20 mouse cellular contexts compared by ENCODE assay signal in genomic region chr10:97402524-97402923, GRCm38 (mm10).
DNase-seq lines count a peak whose midpoint lies in the region; ATAC-seq lines count a peak whose summit lies in the region.
"Had no signal": no experiment of that assay in that cellular context is flagged by ENCODE, and none has a peak within 500 bp of the region (broad histone marks: within the 10 kb centered on the region; RNA-seq: fewer than 3 reads in every experiment).

No protein-coding gene starts in this region.

- intact Hi-C loops in left cerebral cortex, postnatal 14 days (cut with DNase I), result no loop called here

- no peaks in the 10 kb centered on the region for H3K9me3 ChIP-seq in intestine, embryonic 16.5 days (ENCODE audit: control insufficient read depth, low read length)
- H3K9me3 ChIP-seq in stomach, embryonic 15.5 days, result no peaks in the 10 kb centered on the region
- H3K9me3 ChIP-seq: embryonic facial prominence, embryonic 10.5 days; forebrain, embryonic 13.5 days; heart, embryonic 13.5 days; hindbrain, embryonic 15.5 days had no signal

- no peak overlapping the region for H3K4me2 ChIP-seq in intestine, embryonic 16.5 days (ENCODE audit: low read depth, low read length)
- no peak overlapping the region for H3K4me2 ChIP-seq in stomach, embryonic 15.5 days
- H3K4me2 ChIP-seq: forebrain, embryonic 13.5 days; heart, embryonic 13.5 days; hindbrain, embryonic 15.5 days had no signal

- H3K36me3 ChIP-seq in intestine, embryonic 16.5 days (ENCODE audit: control insufficient read depth, insufficient read depth, low read length), result no peaks in the 10 kb centered on the region
- H3K36me3 ChIP-seq in stomach, embryonic 15.5 days, result no peaks in the 10 kb centered on the region
- H3K36me3 ChIP-seq: embryonic facial prominence, embryonic 10.5 days; heart, embryonic 13.5 days; hindbrain, embryonic 15.5 days had no signal

- WGBS in intestine, embryonic 16.5 days, result 80% methylated on average over 2 of the region's 2 CpGs
- 84% methylated on average over 2 of the region's 2 CpGs for WGBS in stomach, embryonic 15.5 days

- peak; percentile 56; the same call in 1 of the 2 replicates for ATAC-seq in common myeloid progenitor, adult 5-6 weeks (replicated peaks; ENCODE audit: low read depth, poor library complexity, severe bottlenecking)
- no peak for ATAC-seq in intestine, embryonic 16.5 days
- no peak for ATAC-seq in stomach, embryonic 15.5 days (ENCODE audit: insufficient read depth, low FRiP score, low read depth)
- ATAC-seq: CD4-positive, CD25-positive, alpha-beta regulatory T cell, adult 4 months; forebrain, embryonic 13.5 days; forebrain, postnatal 0 days had no signal

- H3K4me3 ChIP-seq in intestine, embryonic 16.5 days (ENCODE audit: low read length), result no peak overlapping the region
- H3K4me3 ChIP-seq in stomach, embryonic 15.5 days (replicated peaks), result no peak overlapping the region
- H3K4me3 ChIP-seq: embryonic facial prominence, embryonic 10.5 days; forebrain, embryonic 13.5 days; heart, embryonic 13.5 days; hindbrain, embryonic 15.5 days had no signal

- no peak overlapping the region for H3K9ac ChIP-seq in intestine, embryonic 16.5 days (ENCODE audit: low read depth, low read length)
- no peak overlapping the region for H3K9ac ChIP-seq in stomach, embryonic 15.5 days
- H3K9ac ChIP-seq: forebrain, embryonic 13.5 days; forebrain, postnatal 0 days; heart, embryonic 13.5 days; hindbrain, embryonic 15.5 days had no signal

- no peaks in the 10 kb centered on the region for H3K27me3 ChIP-seq in intestine, embryonic 16.5 days (replicated peaks; ENCODE audit: control insufficient read depth, insufficient read depth, low read length)
- H3K27me3 ChIP-seq in stomach, embryonic 15.5 days (replicated peaks), result no peaks in the 10 kb centered on the region
- H3K27me3 ChIP-seq: forebrain, embryonic 13.5 days; heart, embryonic 13.5 days; hindbrain, embryonic 15.5 days had no signal

- no peaks in the 10 kb centered on the region for H3K4me1 ChIP-seq in intestine, embryonic 16.5 days (ENCODE audit: control insufficient read depth, insufficient read depth, low read length)
- H3K4me1 ChIP-seq in stomach, embryonic 15.5 days, result no peaks in the 10 kb centered on the region
- H3K4me1 ChIP-seq: embryonic facial prominence, embryonic 10.5 days; forebrain, embryonic 13.5 days; heart, embryonic 13.5 days; hindbrain, embryonic 15.5 days had no signal

- H3K27ac ChIP-seq in intestine, embryonic 16.5 days (ENCODE audit: low read length), result peak overlapping the region; percentile 68
- peak overlapping the region; percentile 64; the same call in 1 of the 2 replicates for H3K27ac ChIP-seq in stomach, embryonic 15.5 days
- H3K27ac ChIP-seq: embryonic facial prominence, embryonic 10.5 days; forebrain, embryonic 13.5 days; heart, embryonic 13.5 days; hindbrain, embryonic 15.5 days had no signal

- DNase-seq in right cerebral cortex, adult 2 months (ENCODE audit: low spot score in 2 of 2), result no peak
- no peak for DNase-seq in left cerebral cortex, postnatal 14 days (ENCODE audit: low spot score in 2 of 2)
- DNase-seq in cerebellum, adult 18-20 months, result no peak
- DNase-seq: adrenal gland, postnatal 10 days; B cell, adult 2 months; cerebellum, adult 11 months; cerebellum, adult 9-11 months; cerebellum, postnatal 36 days; forebrain, postnatal 0 days; gastrocnemius, postnatal 25 days; heart, adult 11 months; heart, postnatal 36 days had no signal
